Mouse (Mus musculus): ENCODE results near the gene Olfr761. TPM values are rescaled to one million over a fixed set of nuclear protein-coding genes. Genes with fewer than 3 reads are reported as not detected.
"Not testable (repeated sequence)": the region's sequence is repeated elsewhere in the genome, so short reads cannot be mapped to it uniquely, and the experiment has no call there.

Gene Olfr761
- polyA plus RNA-seq (2017; shearing (Covaris generic)): not detected

DNA sequence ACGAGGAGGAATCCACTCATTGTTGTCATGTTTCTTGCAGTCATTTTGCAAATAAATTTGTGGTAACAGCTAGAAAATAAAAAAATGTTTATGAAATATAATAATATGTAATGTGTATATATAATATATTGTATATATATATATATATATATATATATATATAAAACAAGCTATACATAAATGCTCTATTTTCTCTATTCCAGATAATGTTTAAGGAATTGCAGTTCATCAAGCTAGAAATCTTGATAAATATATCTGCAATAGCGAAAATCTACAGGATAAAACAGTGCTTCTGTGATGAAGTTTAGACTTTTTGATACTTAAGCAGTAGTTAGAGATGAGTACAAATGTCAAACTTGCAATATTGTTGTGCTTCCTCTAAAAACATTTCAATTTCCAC is at the start of gene Olfr761:
TSS of gene Olfr761 (minus strand) at position 101 of the 400 bp plus-strand sequence.
- ATAC-seq: no peak

DNA sequence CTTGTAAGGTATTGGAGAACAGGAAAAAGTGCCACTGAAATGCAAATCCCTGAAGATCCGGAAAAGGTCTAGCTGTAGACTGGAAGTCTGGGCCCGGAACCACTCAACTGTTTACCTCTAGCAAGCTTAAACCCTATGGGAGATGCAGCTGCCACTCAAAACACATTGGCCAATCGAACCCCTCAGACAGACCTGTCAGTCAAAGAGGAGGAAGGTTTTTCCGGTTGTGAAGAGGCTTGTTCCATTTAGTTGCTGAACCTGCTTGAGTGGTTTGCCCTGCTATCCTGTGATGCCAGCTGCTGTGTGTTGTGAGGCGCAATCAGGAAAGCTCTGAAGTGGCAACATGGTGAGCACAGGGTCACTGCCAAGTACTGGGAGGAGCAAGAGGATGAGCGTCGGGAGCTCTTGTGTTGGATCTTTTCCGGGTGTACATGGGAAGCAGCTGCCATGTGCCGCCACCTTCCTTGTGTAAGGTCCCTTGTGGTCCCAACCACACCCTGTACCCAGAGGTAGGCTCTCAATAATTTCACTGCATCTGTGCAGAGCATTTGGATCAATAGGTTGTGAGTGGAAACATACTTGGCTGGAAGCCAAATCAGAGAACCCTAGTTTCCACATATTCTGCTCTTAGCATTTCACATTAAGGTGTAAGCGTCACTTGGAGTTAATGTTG is 42.9 kb upstream of the Olfr761 start:
- no peak for ATAC-seq

DNA sequence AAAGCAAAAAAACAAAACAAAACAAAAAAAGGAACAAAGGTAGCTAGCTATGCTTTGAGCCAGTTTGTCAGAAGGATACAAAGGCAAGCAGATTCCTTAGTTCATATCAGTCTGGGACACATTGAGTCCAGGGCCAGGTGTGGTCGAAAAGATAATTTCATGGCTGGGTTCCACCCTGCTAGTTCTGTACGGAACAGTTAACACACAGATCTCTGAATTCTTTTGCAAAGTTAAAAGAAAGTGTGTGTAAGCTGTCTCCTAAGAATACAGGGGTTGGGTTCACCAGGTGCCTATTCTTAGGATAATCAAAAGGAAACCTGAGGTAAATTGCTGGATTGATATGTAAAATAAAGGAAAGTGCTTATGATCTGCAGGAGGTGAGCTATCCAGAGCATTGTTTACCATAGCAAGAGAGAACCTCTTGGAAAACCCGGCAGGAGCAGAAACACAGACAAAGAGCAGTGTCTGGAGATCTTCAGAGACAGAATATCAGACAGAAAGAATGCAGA is 37.6 kb upstream of the Olfr761 start:
- no peak for ATAC-seq

DNA sequence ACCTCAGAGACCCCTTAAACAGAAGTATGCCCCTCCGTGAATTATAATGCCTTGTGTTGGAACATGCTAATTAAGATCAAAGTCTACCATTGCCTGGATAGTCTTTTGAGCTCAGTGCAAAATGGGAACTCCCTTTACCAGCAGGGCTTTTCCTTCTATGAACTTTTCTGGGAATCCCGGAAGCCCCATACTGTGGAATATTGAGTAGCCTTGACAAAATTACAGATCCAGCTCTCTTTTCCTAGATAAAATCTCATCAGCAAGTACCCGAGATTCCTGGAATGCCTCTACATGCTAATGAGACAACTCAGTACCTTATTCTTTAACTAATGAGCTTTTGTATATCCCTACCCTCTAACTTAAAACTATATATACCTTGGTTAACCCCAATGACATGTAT is 20.7 kb upstream of the Olfr761 start:
- no peak for ATAC-seq

DNA sequence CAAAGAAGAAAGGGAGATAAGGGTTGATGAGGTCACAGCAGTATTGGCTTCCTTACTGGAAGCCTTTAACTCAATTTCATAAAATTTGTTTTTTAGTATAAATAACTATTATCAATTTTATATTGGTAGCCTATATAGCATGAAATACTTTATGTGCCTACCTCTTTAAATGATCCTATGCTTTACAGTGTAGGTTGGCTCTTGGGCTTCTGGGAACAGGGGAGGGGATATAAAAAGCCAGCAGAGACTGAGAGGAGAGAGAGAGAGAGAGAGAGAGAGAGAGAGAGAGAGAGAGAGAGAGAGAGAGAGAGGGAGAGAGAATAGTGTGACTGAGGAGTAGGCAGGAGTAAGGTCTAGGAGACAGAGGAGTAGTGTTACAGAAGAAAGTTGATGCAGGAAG is 32.6 kb downstream of the Olfr761 start, which contains the start of gene Olfr128:
TSS of gene Olfr128 (plus strand) at position 301 of the 400 bp plus-strand sequence.
- no peak for ATAC-seq

DNA sequence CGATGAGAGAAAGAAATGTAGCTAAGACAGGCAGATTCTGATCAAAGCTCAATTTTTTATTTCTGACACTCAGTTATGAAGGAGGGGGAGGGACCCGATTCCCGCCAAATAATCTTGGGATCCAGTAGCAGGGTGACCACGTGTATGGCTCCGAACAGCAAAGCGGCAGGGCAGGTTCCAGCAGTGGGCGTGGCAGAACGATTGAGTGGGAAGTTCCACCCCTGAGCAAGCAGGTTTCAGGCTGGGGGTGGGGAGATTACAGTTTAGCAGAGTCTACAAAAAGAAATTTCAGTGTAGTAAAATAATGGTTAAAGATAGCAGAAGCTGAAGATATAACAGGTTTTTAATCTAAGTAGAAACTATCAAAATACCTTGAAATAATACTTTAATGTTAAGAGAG is 46.1 kb downstream of the Olfr761 start:
- not testable (repeated sequence) for ATAC-seq

Other genes starting within 250 kb of the Olfr761 start
- not detected for gene Olfr120, start 231.3 kb downstream of the Olfr761 start, polyA plus RNA-seq (2017; shearing (Covaris generic))
- not detected for gene Olfr121, start 204.2 kb downstream of the Olfr761 start, polyA plus RNA-seq (2017; shearing (Covaris generic))
- gene Olfr122, start 184.5 kb downstream of the Olfr761 start, polyA plus RNA-seq (2017; shearing (Covaris generic)): under 1 TPM in 1 of 2 experiments, not detected in 1; 0.27 TPM
- gene Olfr123, start 159.6 kb downstream of the Olfr761 start, polyA plus RNA-seq (2017; shearing (Covaris generic)): not detected
- gene Olfr124, start 153.2 kb downstream of the Olfr761 start, polyA plus RNA-seq (2017; shearing (Covaris generic)): not detected
- not detected for gene Olfr125, start 120.1 kb downstream of the Olfr761 start, polyA plus RNA-seq (2017; shearing (Covaris generic))
- gene Olfr126, start 105.6 kb downstream of the Olfr761 start, polyA plus RNA-seq (2017; shearing (Covaris generic)): not detected
- gene Olfr127, start 52.6 kb downstream of the Olfr761 start, polyA plus RNA-seq (2017; shearing (Covaris generic)): under 1 TPM in 1 of 2 experiments, not detected in 1; 0.11 TPM
- not detected for gene Olfr128, start 32.5 kb downstream of the Olfr761 start, polyA plus RNA-seq (2017; shearing (Covaris generic))
- gene Olfr129, start 107.0 kb upstream of the Olfr761 start, polyA plus RNA-seq (2017; shearing (Covaris generic)): not detected
- gene Olfr130, start 110.8 kb upstream of the Olfr761 start, polyA plus RNA-seq (2017; shearing (Covaris generic)): not detected
- gene Olfr131, start 135.6 kb upstream of the Olfr761 start, polyA plus RNA-seq (2017; shearing (Covaris generic)): not detected
- not detected for gene Olfr132, start 181.4 kb upstream of the Olfr761 start, polyA plus RNA-seq (2017; shearing (Covaris generic))
- gene Olfr133, start 192.2 kb upstream of the Olfr761 start, polyA plus RNA-seq (2017; shearing (Covaris generic)): not detected
- not detected for gene Olfr134, start 218.3 kb upstream of the Olfr761 start, polyA plus RNA-seq (2017; shearing (Covaris generic))